Mouse (Mus musculus) cerebellum, adult 2 months (tissue): Measurements from ENCODE around the gene Slc22a8.

Experiments used
- CTCF ChIP-seq: fragments of 200-500 bp; IDR thresholded peaks from 2 replicates; pipeline ENCODE4 v1.5.1; 2011; ENCODE audit warnings: low read depth, mild to moderate bottlenecking, control low read depth, low read length, moderate library complexity, borderline replicate concordance; ENCODE audit not compliant: insufficient read depth
- POLR2A ChIP-seq: fragments of 200-500 bp; IDR thresholded peaks from 2 replicates; pipeline ENCODE4 v1.6.1; 2011; ENCODE audit warnings: low read length, control low read depth, borderline replicate concordance; ENCODE audit not compliant: insufficient read depth

GRCm38 (mm10) chr19:8572485-8572884 is 18.6 kb upstream of the Slc22a8 start:
- TF ChIP-seq POLR2A = no peak
- no peak for TF ChIP-seq CTCF
